Mouse (Mus musculus) hindbrain, embryonic 16.5 days (tissue): Measurements from ENCODE around the gene Rpl7l1. TPM values are rescaled to one million over a fixed set of nuclear protein-coding genes. Genes with fewer than 3 reads are reported as not detected.
"Not testable (repeated sequence)": the region's sequence is repeated elsewhere in the genome, so short reads cannot be mapped to it uniquely, and the experiment has no call there.

Source experiments
- ATAC-seq: fragments of 200-750 bp; cut with Nextera tagmentation; 2 replicates; pipeline ENCODE4 v1.8.0; 2017; ENCODE audit warnings: moderate TSS enrichment, moderate library complexity
- H3K27ac ChIP-seq: fragments of 300-500 bp; sonication (generic); 2 replicates; pipeline ENCODE4 v1.5.1; 2014; ENCODE audit warnings: low read depth, mild to moderate bottlenecking, control low read depth, low read length, moderate library complexity
- H3K27me3 ChIP-seq: fragments of 300-500 bp; sonication (generic); replicated peaks from 2 replicates; pipeline ENCODE4 v1.6.1; 2014; ENCODE audit warnings: low read length; ENCODE audit not compliant: control insufficient read depth, insufficient read depth
- H3K36me3 ChIP-seq: fragments of 300-500 bp; sonication (generic); 2 replicates; pipeline ENCODE4 v1.6.1; 2014; ENCODE audit warnings: mild to moderate bottlenecking, low read length, moderate library complexity, mixed read lengths; ENCODE audit not compliant: control insufficient read depth, insufficient read depth
- H3K4me1 ChIP-seq: fragments of 300-500 bp; sonication (generic); 2 replicates; pipeline ENCODE4 v1.6.1; 2014; ENCODE audit warnings: low read depth, low read length; ENCODE audit not compliant: control insufficient read depth, insufficient read depth
- H3K4me2 ChIP-seq: fragments of 300-500 bp; sonication (generic); 2 replicates; pipeline ENCODE4 v1.6.1; 2014; ENCODE audit warnings: mild to moderate bottlenecking, low read length, control low read depth, moderate library complexity
- H3K4me3 ChIP-seq: fragments of 300-500 bp; sonication (generic); 2 replicates; pipeline ENCODE4 v1.5.1; 2014; ENCODE audit warnings: mild to moderate bottlenecking, low read length, control low read depth, moderate library complexity
- H3K9ac ChIP-seq: fragments of 300-500 bp; sonication (generic); 2 replicates; pipeline ENCODE4 v1.6.1; 2014; ENCODE audit warnings: low read depth, mild to moderate bottlenecking, control low read depth, low read length, moderate library complexity
- H3K9me3 ChIP-seq: fragments of 300-500 bp; sonication (generic); 2 replicates; pipeline ENCODE4 v1.6.1; 2014; ENCODE audit warnings: mild to moderate bottlenecking, low read length, moderate library complexity; ENCODE audit not compliant: control insufficient read depth
- WGBS: fragments of 180-500 bp; shearing (Covaris S2); extraction: QIAGEN DNeasy Blood & Tissue Kit; methylation state at CpG from one replicate; pipeline ENCODE4 v1.1.7; 2014; 5-methylcytosine and 5-hydroxymethylcytosine counted together
- polyA plus RNA-seq: library from polyadenylated mRNA; unstranded; fragments of >200 nt; fragmentation: Nextera tagmentation; extraction: Ambion mirVana; gene quantifications from 2 replicates; pipeline ENCODE4 v1.2.1, GENCODE M21; 2015

The Rpl7l1 gene
- polyA plus RNA-seq, 1 experiment from 2014 or later, result 75.5 TPM

DNA sequence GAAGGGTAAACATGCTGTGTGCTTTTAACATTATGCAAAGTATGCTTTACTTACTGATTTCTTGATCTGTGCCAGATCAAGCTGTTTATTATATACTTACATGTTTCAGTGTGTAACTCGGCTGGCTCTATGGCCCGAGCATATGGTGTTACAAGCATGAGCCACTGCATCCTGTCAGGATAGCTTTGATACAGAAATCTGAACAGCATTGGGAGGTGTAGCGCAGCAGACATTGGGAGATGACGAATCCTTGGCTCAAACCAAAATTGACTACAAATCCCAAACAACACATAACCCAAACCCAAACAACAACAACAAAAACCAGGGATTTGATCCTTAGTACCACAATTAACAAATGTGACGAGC, 10.5 kb downstream of the Rpl7l1 start:
- Histone ChIP-seq H3K4me1 (peaks cover 16% of the 10 kb centered on the region), H3K9ac (peak overlapping the region; percentile 88), H3K27ac (peak overlapping the region; percentile 84), H3K9me3 (no peaks in the 10 kb centered on the region), H3K36me3 (peaks cover 18% of the 10 kb centered on the region), H3K4me2 (peak overlapping the region; percentile 89), H3K27me3 (no peaks in the 10 kb centered on the region), H3K4me3 (peak overlapping the region; percentile 93)
- ATAC-seq, result peak; percentile 53
- 6% methylated on average over 5 of the region's 5 CpGs for WGBS

- ATAC-seq, result no peak
- Histone ChIP-seq H3K4me3 (peak overlapping the region; percentile 93), H3K4me1 (peaks cover 16% of the 10 kb centered on the region), H3K36me3 (peaks cover 16% of the 10 kb centered on the region), H3K4me2 (peak overlapping the region; percentile 89), H3K27ac (peak overlapping the region; percentile 84), H3K27me3 (no peaks in the 10 kb centered on the region), H3K9me3 (no peaks in the 10 kb centered on the region), H3K9ac (peak overlapping the region; percentile 88)
- 64% methylated on average over 17 of the region's 17 CpGs for WGBS
Measured at GRCm38 (mm10) chr17:46771616-46772015, 10.9 kb downstream of the Rpl7l1 start.

DNA sequence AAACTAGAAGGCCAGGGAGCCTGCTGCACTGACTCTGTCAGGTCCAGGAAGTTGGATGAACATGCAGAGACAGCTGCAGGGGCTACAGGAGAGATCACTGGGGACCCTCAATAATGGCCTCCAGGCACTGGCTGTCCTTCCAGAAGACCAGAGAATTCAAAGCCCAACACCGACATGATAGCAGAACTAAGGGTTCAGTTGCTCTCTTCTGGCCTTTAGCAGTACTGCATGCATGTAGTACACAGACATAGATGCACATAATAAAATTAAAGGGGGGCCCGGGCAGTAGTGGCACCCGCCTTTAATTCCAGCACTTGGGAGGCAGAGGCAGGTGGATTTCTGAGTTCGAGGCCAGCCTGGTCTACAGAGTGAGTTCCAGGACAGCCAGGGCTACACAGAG, 11.4 kb downstream of the Rpl7l1 start:
- Histone ChIP-seq H3K9me3 (no peaks in the 10 kb centered on the region), H3K4me1 (peaks cover 16% of the 10 kb centered on the region)

GRCm38 (mm10) chr17:46770546-46770945, 11.9 kb downstream of the Rpl7l1 start:
- Histone ChIP-seq H3K4me3 (no peak overlapping the region), H3K36me3 (peaks cover 6% of the 10 kb centered on the region), H3K9me3 (no peaks in the 10 kb centered on the region), H3K9ac (no peak overlapping the region), H3K27me3 (no peaks in the 10 kb centered on the region), H3K4me2 (no peak overlapping the region), H3K4me1 (peaks cover 16% of the 10 kb centered on the region), H3K27ac (no peak overlapping the region)
- ATAC-seq, result no peak
- 93% methylated on average over 11 of the region's 11 CpGs for WGBS

More for the DNA sequence above, 11.4 kb downstream of the Rpl7l1 start:
- H3K4me2 ChIP-seq, result no peak overlapping the region
- peaks cover 10% of the 10 kb centered on the region for H3K36me3 ChIP-seq
- no peak overlapping the region for H3K4me3 ChIP-seq
- ATAC-seq, result no peak
- H3K27me3 ChIP-seq, result no peaks in the 10 kb centered on the region
- WGBS, result 81% methylated on average over 4 of the region's 4 CpGs
- no peak overlapping the region for H3K9ac ChIP-seq
- no peak overlapping the region for H3K27ac ChIP-seq

DNA sequence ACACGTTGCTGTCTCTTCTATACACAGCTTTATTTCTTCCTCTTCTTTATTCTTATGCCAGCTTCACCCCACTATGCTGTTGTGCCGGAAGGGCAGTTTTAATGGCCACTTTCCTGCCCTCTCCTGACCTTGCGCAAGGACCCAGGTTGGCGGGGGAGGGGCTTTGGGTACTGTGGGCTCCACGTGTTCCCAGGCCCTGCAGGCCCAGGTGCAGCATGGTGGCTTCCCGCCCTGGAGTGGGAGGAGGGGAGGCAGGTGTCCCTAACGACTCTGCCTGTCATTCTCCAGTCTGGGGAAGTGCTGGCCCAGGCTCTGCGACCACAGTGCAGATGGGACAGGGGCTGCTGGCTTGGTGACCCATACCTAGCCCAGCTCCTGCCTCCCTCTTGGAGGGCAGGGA, 14.6 kb downstream of the Rpl7l1 start:
- no peak for ATAC-seq
- Histone ChIP-seq H3K4me3 (no peak overlapping the region), H3K27me3 (no peaks in the 10 kb centered on the region), H3K9me3 (no peaks in the 10 kb centered on the region), H3K36me3 (no peaks in the 10 kb centered on the region), H3K9ac (no peak overlapping the region), H3K27ac (no peak overlapping the region), H3K4me1 (peaks cover 6% of the 10 kb centered on the region), H3K4me2 (no peak overlapping the region)
- 59% methylated on average over 8 of the region's 8 CpGs for WGBS

DNA sequence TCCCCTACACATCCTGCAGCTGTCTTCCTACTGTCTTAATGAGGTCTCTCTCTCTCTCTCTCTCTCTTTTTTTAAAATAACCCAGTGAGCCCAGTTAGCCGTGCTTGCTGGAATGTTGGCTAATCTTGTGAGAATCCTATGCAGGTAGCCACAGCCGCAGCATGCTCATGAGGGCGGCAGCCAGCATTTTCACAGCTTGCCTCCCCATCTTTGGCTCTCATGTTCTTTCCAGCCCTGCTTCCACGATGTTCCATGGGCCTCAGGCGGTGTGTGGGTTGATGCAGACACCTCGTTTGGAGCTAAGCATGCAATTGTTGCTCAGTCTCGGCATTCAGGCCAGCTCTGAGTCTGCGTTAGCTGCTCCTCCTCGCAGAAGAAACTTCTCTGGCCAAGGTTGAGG, 17.6 kb downstream of the Rpl7l1 start:
- not testable (repeated sequence) for H3K27me3 ChIP-seq, H3K9me3 ChIP-seq, H3K4me3 ChIP-seq, H3K4me1 ChIP-seq, H3K9ac ChIP-seq, ATAC-seq, H3K4me2 ChIP-seq, H3K27ac ChIP-seq, H3K36me3 ChIP-seq
- 69% methylated on average over 8 of the region's 9 CpGs for WGBS

DNA sequence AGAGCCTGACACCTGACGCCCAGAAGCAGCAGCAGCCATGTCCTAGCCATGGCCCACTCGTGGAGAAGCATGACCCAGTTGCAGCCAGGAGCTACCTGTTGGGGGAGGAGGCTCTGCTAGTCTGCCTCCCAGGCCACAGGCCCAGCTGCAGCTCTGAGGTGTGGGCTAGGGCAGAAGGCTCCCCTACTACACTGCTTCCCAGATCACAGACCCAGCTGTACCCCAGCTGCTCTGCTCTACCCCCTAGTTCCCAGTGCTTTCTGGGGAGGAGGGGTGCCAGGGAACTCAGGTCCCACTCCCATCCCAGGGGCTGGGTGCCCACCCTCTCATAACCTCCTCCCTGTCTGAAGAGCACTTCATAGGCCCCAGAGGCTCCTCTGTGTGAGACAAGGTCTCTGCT, 18.9 kb downstream of the Rpl7l1 start, which contains the start of gene Ptcra:
Ptcra (minus strand) TSS at position 169 of the 400 bp plus-strand sequence.
- Histone ChIP-seq H3K27ac (no peak within 1 kb of the TSS), H3K4me2 (no peak within 1 kb of the TSS), H3K9me3 (no peaks in the 10 kb centered on the region), H3K27me3 (no peaks in the 10 kb centered on the region), H3K9ac (no peak within 1 kb of the TSS), H3K36me3 (no peaks in the 10 kb centered on the region), H3K4me1 (no peaks in the 10 kb centered on the region), H3K4me3 (no peak within 1 kb of the TSS)
- whole genome bisulfite sequencing, result 63% methylated on average over 2 of the region's 2 CpGs
- no peak for ATAC-seq

- Histone ChIP-seq H3K4me1 (no peaks in the 10 kb centered on the region), H3K36me3 (no peaks in the 10 kb centered on the region), H3K27me3 (no peaks in the 10 kb centered on the region), H3K4me2 (no peak overlapping the region), H3K4me3 (no peak overlapping the region), H3K9me3 (no peaks in the 10 kb centered on the region), H3K9ac (no peak overlapping the region), H3K27ac (no peak overlapping the region)
- ATAC-seq, result no peak
- 84% methylated on average over 12 of the region's 12 CpGs for WGBS
Measured at GRCm38 (mm10) chr17:46758753-46759152, 23.7 kb downstream of the Rpl7l1 start.

GRCm38 (mm10) chr17:46751794-46752556, 30.5 kb downstream of the Rpl7l1 start, which contains the start of gene Cnpy3:
Gene Cnpy3 (minus strand): TSS chr17:46752214.
- Histone ChIP-seq H3K4me2 (peak within 1 kb of the TSS; percentile 74), H3K9ac (peak within 1 kb of the TSS; percentile 80), H3K9me3 (no peaks in the 10 kb centered on the region), H3K36me3 (0 out of 2 replicates have a peak, but pooled peaks cover 2% of the 10 kb centered on the region), H3K4me3 (peak within 1 kb of the TSS; percentile 78), H3K27me3 (no peaks in the 10 kb centered on the region), H3K4me1 (peaks cover 13% of the 10 kb centered on the region), H3K27ac (peak within 1 kb of the TSS; percentile 85)
- WGBS, result under 1% methylated on average over 58 of the region's 58 CpGs
- peak; percentile 99 for ATAC-seq
